Mouse (Mus musculus) lung, adult 2 months (tissue): ENCODE results near the gene Mrtfa.

Source experiments
- CTCF ChIP-seq: fragments of 200-500 bp; IDR thresholded peaks from 2 replicates; pipeline ENCODE4 v1.5.1; 2011; ENCODE audit warnings: mild to moderate bottlenecking, low read length, control low read depth; ENCODE audit not compliant: insufficient read depth
- POLR2A ChIP-seq: fragments of 200-500 bp; IDR thresholded peaks from 2 replicates; pipeline ENCODE4 v1.6.1; 2011; ENCODE audit warnings: low read depth, mild to moderate bottlenecking, control low read depth, low read length, borderline replicate concordance; ENCODE audit errors: extremely low read depth

DNA sequence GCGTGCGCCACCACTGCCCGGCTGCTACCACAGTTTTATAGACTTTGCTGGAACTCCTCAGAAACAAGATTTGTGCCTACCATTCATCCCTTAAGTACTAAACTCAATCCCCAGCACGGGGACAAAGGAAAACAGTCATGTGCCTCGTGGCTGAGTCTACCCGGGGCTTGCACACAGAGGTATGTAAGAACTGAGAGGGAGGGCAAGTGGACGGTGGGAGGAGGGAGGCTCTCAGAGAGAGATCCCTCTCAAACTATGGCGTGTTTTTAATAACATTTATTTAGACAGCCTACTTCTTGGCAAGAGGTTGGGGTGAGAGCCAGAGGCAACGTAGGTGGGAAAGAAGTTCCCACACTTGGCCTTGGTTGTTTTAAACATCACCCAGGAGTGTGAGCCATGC lies 98.8 kb downstream of the Mrtfa start:
- no peak for TF ChIP-seq CTCF
- TF ChIP-seq POLR2A: no peak
